Mouse (Mus musculus) lung, postnatal 10 days (tissue): ENCODE measurements around the gene Filip1l.

Experiments
- DNase-seq: peaks from one replicate; pipeline ENCODE4 v3.0.0; 2021

Gene Filip1l

GRCm38 (mm10) chr16:57573831-57574230 is 220.9 kb downstream of the Filip1l start:
- no peak for DNase-seq

GRCm38 (mm10) chr16:57575764-57576388 is 223.0 kb downstream of the Filip1l start:
- no peak for DNase-seq

GRCm38 (mm10) chr16:57577519-57577918 is 224.6 kb downstream of the Filip1l start:
- DNase-seq, result no peak

- peak; percentile 33 for DNase-seq
Measured at GRCm38 (mm10) chr16:57580041-57580440, 227.1 kb downstream of the Filip1l start.

GRCm38 (mm10) chr16:57582008-57582407 is 229.1 kb downstream of the Filip1l start:
- peak; percentile 63 for DNase-seq

GRCm38 (mm10) chr16:57585201-57585600 is 232.3 kb downstream of the Filip1l start:
- DNase-seq, result no peak

GRCm38 (mm10) chr16:57593422-57594157 is 240.7 kb downstream of the Filip1l start:
- peak; percentile 70 for DNase-seq

GRCm38 (mm10) chr16:57597295-57597957 is 244.5 kb downstream of the Filip1l start:
- no peak for DNase-seq

- no peak for DNase-seq
Measured at GRCm38 (mm10) chr16:57601031-57601430, 248.1 kb downstream of the Filip1l start.

- DNase-seq, result peak; percentile 89
Measured at GRCm38 (mm10) chr16:57606444-57607227, 253.7 kb downstream of the Filip1l start, which contains the start of gene Cmss1. TSS of gene Cmss1 (minus strand) at chr16:57606864.

- DNase-seq, result peak; percentile 38
Measured at GRCm38 (mm10) chr16:57611768-57612167, 258.9 kb downstream of the Filip1l start.
